Mouse (Mus musculus) heart, postnatal 10 days (tissue): ENCODE data around the gene Rapgefl1. TPM values are rescaled to one million over a fixed set of nuclear protein-coding genes. Genes with fewer than 3 reads are reported as not detected.
"Not testable (repeated sequence)": the region's sequence is repeated elsewhere in the genome, so short reads cannot be mapped to it uniquely, and the experiment has no call there.

Source experiments
- DNase-seq, 2 experiments: peaks; one replicate each; pipeline ENCODE4 v3.0.0; 2021
- intact Hi-C: fragments of 180-260 bp; cut with DNase I; formaldehyde crosslinking; loops from one replicate; pipeline ENCODE4 v1.15.1; 2025
- total RNA-seq, 2 experiments: library from RNA; stranded (reverse); gene quantifications; 2 replicates each; pipeline ENCODE4 v1.2.3; 2021

The Rapgefl1 gene
- total RNA-seq, 2 experiments from 2014 or later: 0.79 to 0.87 TPM

- intact Hi-C loops: loop anchor here (2.0 kb wide), 1 partner anchor 19 kb away; no protein-coding TSS in a partner anchor
These were observed 26.9 kb upstream of the Rapgefl1 start for GRCm38 (mm10) chr11:98809457-98810290.

DNA sequence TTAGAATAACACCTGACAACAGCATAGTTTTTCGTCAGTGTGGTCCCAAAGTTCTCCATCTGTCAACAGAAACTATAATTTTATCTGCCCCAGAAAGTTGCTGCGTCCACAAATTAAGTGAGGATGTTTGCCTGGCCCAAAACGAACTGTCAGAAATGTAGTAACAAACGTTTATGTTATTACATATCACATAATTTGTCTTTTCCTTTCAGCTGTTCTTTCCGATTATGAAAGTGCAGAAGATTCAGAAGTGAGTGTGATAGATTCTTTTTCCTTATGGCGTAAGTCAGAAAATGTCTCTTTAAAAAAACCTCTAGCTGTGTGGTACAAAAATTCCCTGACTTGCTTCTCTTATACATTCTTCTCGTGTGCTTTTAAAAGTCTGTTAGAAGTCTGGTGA, 25.9 kb upstream of the Rapgefl1 start:
- intact Hi-C loops: loop anchor here (2.0 kb wide), 1 partner anchor 18 kb away; no protein-coding TSS in a partner anchor
- DNase-seq: no peak

More at GRCm38 (mm10) chr11:98809457-98810290, 26.9 kb upstream of the Rapgefl1 start:
- DNase-seq: peak; percentile 99

- no peak for DNase-seq
- intact Hi-C loops: no loop called here
These were observed 19.8 kb upstream of the Rapgefl1 start for GRCm38 (mm10) chr11:98816706-98817239.

GRCm38 (mm10) chr11:98820968-98821367, 15.6 kb upstream of the Rapgefl1 start:
- intact Hi-C loops: no loop called here
- no peak for DNase-seq

- DNase-seq, intact Hi-C loops: not testable (repeated sequence)
These were observed 10.5 kb upstream of the Rapgefl1 start for GRCm38 (mm10) chr11:98826071-98826470.

DNA sequence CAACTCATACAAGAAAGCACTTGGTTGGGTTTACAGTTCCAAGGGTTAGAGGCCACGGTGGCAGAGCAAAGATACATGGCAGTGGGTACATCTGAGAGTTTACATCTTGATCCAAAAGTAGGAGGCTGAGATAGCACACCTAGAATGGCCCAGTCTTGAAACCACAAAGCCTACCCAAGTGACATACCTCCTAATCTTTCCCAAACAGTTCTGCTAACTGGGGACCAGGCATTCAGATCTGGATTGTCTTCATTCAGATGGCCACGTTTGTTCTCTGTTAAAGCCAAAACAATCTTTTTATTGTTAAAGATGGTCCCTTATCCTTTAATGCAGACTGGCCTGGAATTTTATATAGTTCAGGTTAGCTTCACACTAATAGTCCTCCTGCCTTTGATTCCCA, 8.7 kb upstream of the Rapgefl1 start:
- intact Hi-C loops: loop anchor here (1.0 to 2.0 kb wide), 2 partner anchors 17 to 128 kb away; no protein-coding TSS in a partner anchor
- DNase-seq: no peak

GRCm38 (mm10) chr11:98829091-98829775, 7.4 kb upstream of the Rapgefl1 start:
- intact Hi-C loops: loop anchor here (1.0 to 2.0 kb wide), 2 partner anchors 18 to 41 kb away; no protein-coding TSS in a partner anchor
- DNase-seq: peak; percentile 42 to 72

- intact Hi-C loops: loop anchor here (1.0 to 2.0 kb wide), 2 partner anchors 19 to 42 kb away; no protein-coding TSS in a partner anchor
- no peak for DNase-seq
These were observed 6.7 kb upstream of the Rapgefl1 start for GRCm38 (mm10) chr11:98829875-98830274.

DNA sequence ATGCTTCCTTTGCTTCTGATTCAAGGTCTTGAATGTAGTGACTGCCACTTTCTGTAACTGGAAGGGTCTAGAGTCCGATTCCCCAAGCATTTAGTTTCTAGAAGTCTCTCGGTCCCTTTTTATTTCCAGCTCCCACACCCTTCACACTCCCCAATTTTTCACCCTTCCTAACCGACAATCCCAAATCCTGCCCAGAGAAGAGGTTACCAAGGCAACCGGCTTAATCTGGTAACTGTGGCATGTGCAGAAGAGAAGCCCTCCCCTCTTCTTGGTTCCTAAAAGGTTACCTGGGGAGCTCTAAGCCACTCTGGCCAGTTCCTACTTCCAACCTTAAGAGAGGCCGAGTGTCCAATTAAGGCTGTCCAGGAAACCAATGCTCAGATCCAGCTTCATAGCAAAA, 1.3 kb upstream of the Rapgefl1 start:
- intact Hi-C loops: no loop called here

GRCm38 (mm10) chr11:98835725-98836124, 860 bp upstream of the Rapgefl1 start:
- intact Hi-C loops: no loop called here
- DNase-seq: no peak

More for the DNA sequence above, 1.3 kb upstream of the Rapgefl1 start:
- no peak for DNase-seq

DNA sequence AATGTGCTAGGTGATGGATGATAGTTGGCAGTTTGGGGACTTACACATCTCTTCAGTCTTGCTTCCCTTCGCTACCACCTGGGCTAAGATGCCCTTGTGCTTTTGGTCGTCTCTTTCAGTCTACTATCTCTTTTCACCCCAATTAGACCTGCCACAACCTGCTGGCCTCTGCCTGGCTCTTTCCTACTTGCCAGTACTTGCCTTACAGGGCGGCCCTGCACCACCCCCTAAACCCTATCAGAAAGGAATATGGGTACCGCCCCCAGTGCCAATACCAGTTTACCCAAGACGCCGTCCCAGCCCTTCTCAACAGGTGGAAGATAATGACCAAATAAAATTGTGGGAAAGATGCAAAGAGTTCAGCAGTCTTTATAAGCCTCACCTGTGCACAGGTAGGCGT, 457 bp upstream of the Rapgefl1 start:
- intact Hi-C loops: no loop called here
- no peak for DNase-seq

DNA sequence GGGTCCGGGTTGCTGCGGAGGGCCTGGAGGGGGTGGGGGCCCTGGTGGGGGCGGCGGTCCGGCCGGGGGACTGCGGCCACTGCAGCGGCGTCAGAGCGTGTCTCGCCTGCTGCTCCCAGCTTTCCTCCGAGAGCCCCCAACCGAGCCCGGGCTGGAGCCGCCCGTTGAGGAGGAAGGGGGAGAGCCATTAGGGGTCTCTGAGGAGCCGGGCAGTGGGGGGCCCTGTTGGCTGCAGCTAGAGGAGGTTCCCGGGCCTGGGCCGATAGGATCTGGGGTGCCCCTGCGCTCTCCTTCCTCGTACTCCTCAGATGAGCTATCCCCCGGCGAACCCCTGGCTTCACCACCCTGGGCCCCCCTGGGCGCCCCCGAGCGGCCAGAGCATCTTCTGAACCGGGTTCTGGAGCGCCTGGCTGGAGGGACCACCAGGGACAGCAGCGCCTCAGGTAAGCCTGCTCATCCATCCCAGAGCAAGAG, 683 bp downstream of the Rapgefl1 start:
- intact Hi-C loops: no loop called here
- no peak for DNase-seq

DNA sequence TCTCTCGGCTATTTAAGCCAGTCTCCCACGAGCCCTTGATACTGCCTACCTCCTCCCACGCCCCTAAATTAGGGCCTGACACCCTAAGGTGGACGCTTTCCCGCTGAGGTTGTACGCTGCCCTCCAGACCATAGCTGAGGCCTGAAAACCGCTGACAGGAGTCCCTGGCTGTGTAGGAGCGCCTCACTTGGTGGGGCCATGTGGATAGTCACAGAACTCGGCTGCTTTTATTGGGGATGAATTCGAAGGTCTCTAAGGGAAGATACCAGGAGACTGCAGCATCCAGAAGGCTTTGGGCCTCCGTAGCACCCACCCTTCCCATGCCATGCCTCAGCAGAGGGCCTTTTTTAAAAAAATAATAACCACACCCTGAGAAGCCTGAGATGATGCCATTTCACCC, 1.3 kb downstream of the Rapgefl1 start:
- no peak for DNase-seq
- intact Hi-C loops: no loop called here

DNA sequence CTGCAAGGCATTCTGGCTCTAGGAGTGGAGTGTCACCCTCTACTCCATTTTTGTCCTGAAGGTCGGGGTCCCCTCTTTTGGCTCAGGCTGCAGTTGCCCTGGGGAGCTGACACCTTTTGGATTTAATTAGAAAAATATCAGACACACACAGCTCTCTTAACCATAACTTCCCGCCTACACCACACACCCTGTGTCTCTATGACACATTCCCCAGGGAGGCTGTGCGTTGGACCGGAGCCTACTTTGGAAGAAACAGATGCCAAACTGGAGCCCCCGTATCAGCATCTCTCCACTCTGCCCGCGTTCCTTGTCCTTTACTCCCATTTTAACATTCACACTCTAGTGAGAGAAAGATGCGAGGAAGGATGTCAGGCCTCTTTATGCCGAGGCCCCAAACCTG, 1.9 kb downstream of the Rapgefl1 start:
- peak in 1 of 2 experiments; percentile 23 for DNase-seq
- intact Hi-C loops: no loop called here

GRCm38 (mm10) chr11:98839402-98839801, 2.8 kb downstream of the Rapgefl1 start:
- intact Hi-C loops: no loop called here
- DNase-seq: peak in 1 of 2 experiments; percentile 7

DNA sequence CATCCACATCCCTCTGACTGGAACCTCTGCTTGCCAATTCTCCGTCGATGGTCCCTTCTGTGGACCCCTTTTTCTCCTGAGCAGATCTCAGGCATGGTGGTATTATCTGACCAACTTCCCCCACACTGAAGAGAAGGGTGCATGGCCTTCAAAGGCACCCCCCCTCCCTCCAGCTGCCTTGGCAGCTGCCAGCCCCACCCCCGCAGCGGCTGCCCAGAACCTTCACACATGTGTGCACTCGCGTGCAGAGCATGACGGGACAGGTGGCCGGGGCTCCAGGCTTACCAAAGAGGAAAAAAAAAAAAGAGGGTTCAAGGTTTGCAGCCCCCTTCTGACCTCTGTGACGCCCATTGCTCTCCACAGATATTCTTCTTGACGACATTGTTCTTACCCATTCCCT, 3.3 kb downstream of the Rapgefl1 start:
- DNase-seq: no peak
- intact Hi-C loops: no loop called here

DNA sequence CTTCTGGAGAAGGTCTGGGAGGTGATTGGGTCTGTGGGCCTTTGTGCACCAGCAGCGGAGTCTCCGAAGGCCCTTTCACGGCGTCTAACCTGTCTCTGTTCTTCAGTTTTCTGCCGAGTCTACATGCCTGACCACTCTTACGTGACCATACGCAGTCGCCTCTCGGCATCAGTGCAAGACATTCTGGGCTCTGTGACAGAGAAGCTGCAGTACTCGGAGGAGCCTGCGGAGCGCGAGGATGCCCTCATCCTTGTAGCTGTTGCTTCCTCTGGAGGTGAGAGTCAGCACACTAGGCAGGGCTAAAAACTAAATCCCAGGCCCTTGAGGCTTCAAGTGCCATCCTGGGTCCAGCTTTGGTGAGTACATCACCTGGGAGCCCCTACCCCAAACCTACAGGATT, 9.4 kb downstream of the Rapgefl1 start:
- intact Hi-C loops: no loop called here
- DNase-seq: no peak

GRCm38 (mm10) chr11:98846865-98847604, 10.4 kb downstream of the Rapgefl1 start:
- no peak for DNase-seq
- intact Hi-C loops: no loop called here

DNA sequence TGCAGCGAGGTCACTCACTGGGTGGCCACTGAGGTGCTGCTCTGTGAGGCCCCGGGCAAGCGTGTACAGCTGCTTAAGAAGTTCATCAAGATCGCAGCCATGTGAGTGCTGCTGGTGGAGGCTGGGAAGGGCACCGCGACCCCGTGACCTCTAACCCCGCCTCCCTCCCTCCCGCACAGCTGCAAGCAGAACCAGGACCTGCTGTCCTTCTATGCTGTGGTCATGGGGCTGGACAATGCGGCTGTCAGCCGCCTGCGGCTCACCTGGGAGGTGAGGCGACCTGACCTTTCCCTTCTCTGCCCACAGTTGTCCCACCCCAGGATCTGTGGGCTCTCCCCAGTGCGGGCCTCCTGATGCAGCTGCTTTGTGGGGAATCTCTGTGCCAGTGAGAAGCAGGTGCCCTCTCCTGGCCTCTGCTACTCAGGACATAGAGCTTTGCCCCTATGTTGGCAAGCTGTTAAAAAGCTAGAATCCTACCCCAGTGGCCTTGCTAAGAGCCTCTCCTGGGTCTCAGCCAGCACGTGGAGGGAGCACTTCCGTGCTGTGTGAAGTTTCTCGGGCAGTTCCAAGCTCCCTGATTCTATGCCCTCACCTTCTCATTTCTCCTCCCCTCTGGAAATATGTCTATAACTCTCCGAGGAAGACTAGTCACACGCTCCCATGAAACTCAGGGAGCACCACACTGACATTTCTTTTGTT, 12.8 kb downstream of the Rapgefl1 start:
- no peak for DNase-seq
- intact Hi-C loops: no loop called here
